In genomic region chr8:126838228-126838627, GRCm38 (mm10) we compare ENCODE assay signal across 8 mouse cellular contexts.
A peak's percentile ranks its signal among the peaks of the same experiment; 100 is the strongest.
DNase-seq lines count a peak whose midpoint lies in the region; ATAC-seq and TF ChIP-seq lines count a peak whose summit lies in the region.

No protein-coding gene starts in this region.

- ATAC-seq in forebrain, embryonic 14.5 days: no peak
- no peak for ATAC-seq in forebrain, postnatal 0 days
- ATAC-seq in liver, embryonic 16.5 days (ENCODE audit: low read depth): no peak

- no peak for TF ChIP-seq POLR2A in spleen, adult 2 months (IDR thresholded peaks at IDR 0.05; ENCODE audit: low read depth, low read length)

- H3K36me3 ChIP-seq in forebrain, embryonic 14.5 days (ENCODE audit: control insufficient read depth, insufficient read depth, low read length): no peaks in the 10 kb centered on the region
- H3K36me3 ChIP-seq in forebrain, postnatal 0 days (ENCODE audit: insufficient read depth): no peaks in the 10 kb centered on the region
- H3K36me3 ChIP-seq in spleen, adult 2 months (ENCODE audit: control insufficient read depth, insufficient read depth, low read length): no peaks in the 10 kb centered on the region
- no peaks in the 10 kb centered on the region for H3K36me3 ChIP-seq in liver, embryonic 16.5 days (ENCODE audit: control insufficient read depth, insufficient read depth)

- no peak for TF ChIP-seq CTCF in forebrain, postnatal 0 days (IDR thresholded peaks at IDR 0.05; ENCODE audit: low read depth)
- no peak for TF ChIP-seq CTCF in spleen, adult 2 months (IDR thresholded peaks at IDR 0.05; ENCODE audit: extremely low read depth, insufficient read depth, insufficient read length, insufficient replicate concordance)

- H3K4me3 ChIP-seq in forebrain, embryonic 14.5 days (ENCODE audit: low read depth, low read length): no peak overlapping the region
- no peak overlapping the region for H3K4me3 ChIP-seq in forebrain, postnatal 0 days (ENCODE audit: low read depth, low read length)
- H3K4me3 ChIP-seq in spleen, adult 2 months (ENCODE audit: extremely low read depth, insufficient read depth, insufficient read length): no peak overlapping the region
- H3K4me3 ChIP-seq in liver, embryonic 16.5 days (ENCODE audit: low read depth, low read length): no peak overlapping the region

- WGBS in forebrain, embryonic 14.5 days: 85% methylated on average over 7 of the region's 7 CpGs
- 67% methylated on average over 7 of the region's 7 CpGs for whole genome bisulfite sequencing in forebrain, postnatal 0 days
- 92% methylated on average over 7 of the region's 7 CpGs for WGBS in spleen, adult 2 months
- WGBS in liver, embryonic 16.5 days (ENCODE audit: insufficient replicate concordance): 75% methylated on average over 7 of the region's 7 CpGs

- no peaks in the 10 kb centered on the region for H3K9me3 ChIP-seq in forebrain, embryonic 14.5 days (replicated peaks; ENCODE audit: control insufficient read depth, low read length)
- no peaks in the 10 kb centered on the region for H3K9me3 ChIP-seq in forebrain, postnatal 0 days (ENCODE audit: low read length)
- H3K9me3 ChIP-seq in liver, embryonic 16.5 days (replicated peaks; ENCODE audit: control insufficient read depth, low read length): no peaks in the 10 kb centered on the region

- H3K9ac ChIP-seq in forebrain, embryonic 14.5 days (ENCODE audit: low read length): no peak overlapping the region
- no peak overlapping the region for H3K9ac ChIP-seq in forebrain, postnatal 0 days
- no peak overlapping the region for H3K9ac ChIP-seq in liver, embryonic 16.5 days (ENCODE audit: low read depth, low read length)

- 0 out of 2 replicates have a peak overlapping the region, but pooled peaks have one; percentile 75 for H3K27ac ChIP-seq in forebrain, embryonic 14.5 days (ENCODE audit: low read depth, low read length)
- H3K27ac ChIP-seq in forebrain, postnatal 0 days (ENCODE audit: low read depth, low read length): no peak overlapping the region
- H3K27ac ChIP-seq in spleen, adult 2 months (ENCODE audit: insufficient read depth, low read length): peak overlapping the region; percentile 82
- peak overlapping the region; percentile 41; the same call in 1 of the 2 replicates for H3K27ac ChIP-seq in liver, embryonic 16.5 days (ENCODE audit: low read length)

- no peaks in the 10 kb centered on the region for H3K27me3 ChIP-seq in forebrain, embryonic 14.5 days (replicated peaks; ENCODE audit: control insufficient read depth, insufficient read depth, low read length)
- no peaks in the 10 kb centered on the region for H3K27me3 ChIP-seq in forebrain, postnatal 0 days (ENCODE audit: insufficient read depth, low read length)
- no peaks in the 10 kb centered on the region for H3K27me3 ChIP-seq in spleen, adult 2 months (ENCODE audit: control insufficient read depth, insufficient read depth, low read length)
- H3K27me3 ChIP-seq in liver, embryonic 16.5 days (ENCODE audit: control insufficient read depth, insufficient read depth, low read depth, low read length): no peaks in the 10 kb centered on the region

- DNase-seq in forebrain, embryonic 14.5 days (ENCODE audit: low spot score): no peak
- no peak for DNase-seq in forebrain, postnatal 0 days
- DNase-seq in spleen, adult 2 months (ENCODE audit: low read depth in 1 of 2, low spot score in 2 of 2): no peak
- DNase-seq in spleen, postnatal 36 days (ENCODE audit: low spot score in 2 of 2): no peak
- DNase-seq in natural killer cell, adult 2 months (ENCODE audit: low spot score in 2 of 2): no peak
- no peak for DNase-seq in cerebellum, postnatal 10 days
- no peak for DNase-seq in urinary bladder, adult 2 months (ENCODE audit: low spot score)

- peaks cover 24% of the 10 kb centered on the region for H3K4me1 ChIP-seq in forebrain, embryonic 14.5 days (ENCODE audit: control insufficient read depth, insufficient read depth, low read length)
- peaks cover 8% of the 10 kb centered on the region for H3K4me1 ChIP-seq in forebrain, postnatal 0 days (ENCODE audit: insufficient read depth)
- peaks cover 31% of the 10 kb centered on the region for H3K4me1 ChIP-seq in spleen, adult 2 months (ENCODE audit: control insufficient read depth, insufficient read depth, insufficient read length)
- H3K4me1 ChIP-seq in liver, embryonic 16.5 days (ENCODE audit: control insufficient read depth, low read depth, low read length): peaks cover 35% of the 10 kb centered on the region

- H3K4me2 ChIP-seq in forebrain, embryonic 14.5 days (ENCODE audit: low read length): no peak overlapping the region
- no peak overlapping the region for H3K4me2 ChIP-seq in forebrain, postnatal 0 days (ENCODE audit: low read depth)
- H3K4me2 ChIP-seq in liver, embryonic 16.5 days (ENCODE audit: low read depth, low read length): no peak overlapping the region
